Mouse (Mus musculus): ENCODE data around the gene Tex36. TPM values are rescaled to one million over a fixed set of nuclear protein-coding genes. Genes with fewer than 3 reads are reported as not detected.

Tex36 gene
- polyA plus RNA-seq, 1 experiment from 2014 or later = not detected

DNA sequence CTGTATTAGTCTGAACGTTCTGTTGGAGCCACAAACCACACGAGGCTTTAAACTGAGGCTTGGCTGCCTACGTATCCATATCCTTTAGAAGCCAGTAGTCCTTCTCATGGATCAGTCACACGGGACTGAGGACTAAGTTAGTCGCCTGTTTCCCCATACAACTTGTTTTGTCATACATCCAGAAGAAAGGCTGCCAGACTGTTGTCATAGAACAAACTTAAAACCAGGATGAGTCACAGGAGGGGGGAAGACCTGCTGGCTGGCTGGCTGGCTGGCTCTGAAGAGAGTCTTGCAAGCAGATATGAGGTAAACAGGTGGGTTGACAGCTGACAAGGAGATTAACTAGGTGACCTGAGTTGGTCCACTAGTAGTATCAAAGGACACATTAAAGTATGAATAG, 28.9 kb upstream of the Tex36 start:
- no peak overlapping the region for H3K4me3 ChIP-seq (ENCODE audit: low read length)
- H3K27ac ChIP-seq (ENCODE audit: low read depth, low read length) = no peak overlapping the region
- H3K36me3 ChIP-seq (ENCODE audit: control insufficient read depth, insufficient read depth, low read length) = no peaks in the 10 kb centered on the region
- H3K9me3 ChIP-seq (ENCODE audit: control insufficient read depth, low read length) = no peaks in the 10 kb centered on the region
- no peaks in the 10 kb centered on the region for H3K4me1 ChIP-seq (ENCODE audit: control insufficient read depth, insufficient read depth, low read length)
- H3K9ac ChIP-seq (ENCODE audit: low read depth, low read length) = no peak overlapping the region
- H3K27me3 ChIP-seq (ENCODE audit: control insufficient read depth, insufficient read depth, low read length) = no peaks in the 10 kb centered on the region
- 82% methylated on average over 5 of the region's 5 CpGs for WGBS
- no peak for ATAC-seq (ENCODE audit: low FRiP score, low TSS enrichment)
- H3K4me2 ChIP-seq (replicated peaks; ENCODE audit: low read depth, low read length) = no peak overlapping the region

DNA sequence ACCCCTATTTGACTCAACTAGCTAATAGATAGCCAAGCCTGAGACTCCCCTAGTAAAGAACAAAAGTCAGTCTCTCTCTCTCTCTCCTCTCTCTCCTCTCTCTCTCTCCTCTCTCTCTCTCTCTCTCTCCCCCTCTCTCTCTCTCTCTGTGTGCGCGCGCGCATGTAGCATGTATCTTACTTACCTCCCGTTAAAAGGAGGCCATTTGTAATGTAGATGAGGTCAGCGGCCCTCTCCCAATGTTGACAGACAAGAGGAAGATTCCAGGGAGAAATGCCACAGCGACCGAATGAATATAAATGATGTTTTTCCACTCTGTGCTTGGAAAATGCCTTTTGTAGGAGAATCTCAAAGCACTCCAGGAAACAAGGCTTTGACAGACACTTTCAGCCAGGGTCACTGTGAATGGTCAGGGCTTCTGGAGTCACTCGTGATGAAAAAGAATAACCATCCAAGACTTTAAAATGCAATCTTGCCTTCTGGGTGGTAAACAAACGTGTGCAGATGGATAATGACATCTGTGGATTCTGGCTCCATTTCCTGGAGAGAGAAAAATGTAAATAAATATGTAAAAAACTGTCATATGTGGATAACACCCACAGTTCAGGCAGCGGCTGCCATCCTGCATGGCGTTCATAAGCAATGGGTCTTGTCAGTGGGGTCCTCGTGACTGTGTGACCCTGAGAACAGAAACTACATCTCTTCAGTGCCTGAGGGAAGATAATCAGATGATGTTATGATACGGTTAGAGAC, 25.4 kb upstream of the Tex36 start:
- WGBS = 64% methylated on average over 14 of the region's 14 CpGs
- H3K9ac ChIP-seq (ENCODE audit: low read depth, low read length) = no peak overlapping the region
- no peak overlapping the region for H3K4me3 ChIP-seq (ENCODE audit: low read length)
- no peaks in the 10 kb centered on the region for H3K4me1 ChIP-seq (ENCODE audit: control insufficient read depth, insufficient read depth, low read length)
- ATAC-seq (ENCODE audit: low FRiP score, low TSS enrichment) = no peak
- no peaks in the 10 kb centered on the region for H3K36me3 ChIP-seq (ENCODE audit: control insufficient read depth, insufficient read depth, low read length)
- H3K27me3 ChIP-seq (ENCODE audit: control insufficient read depth, insufficient read depth, low read length) = no peaks in the 10 kb centered on the region
- no peaks in the 10 kb centered on the region for H3K9me3 ChIP-seq (ENCODE audit: control insufficient read depth, low read length)
- H3K27ac ChIP-seq (ENCODE audit: low read depth, low read length) = no peak overlapping the region
- H3K4me2 ChIP-seq (replicated peaks; ENCODE audit: low read depth, low read length) = no peak overlapping the region

DNA sequence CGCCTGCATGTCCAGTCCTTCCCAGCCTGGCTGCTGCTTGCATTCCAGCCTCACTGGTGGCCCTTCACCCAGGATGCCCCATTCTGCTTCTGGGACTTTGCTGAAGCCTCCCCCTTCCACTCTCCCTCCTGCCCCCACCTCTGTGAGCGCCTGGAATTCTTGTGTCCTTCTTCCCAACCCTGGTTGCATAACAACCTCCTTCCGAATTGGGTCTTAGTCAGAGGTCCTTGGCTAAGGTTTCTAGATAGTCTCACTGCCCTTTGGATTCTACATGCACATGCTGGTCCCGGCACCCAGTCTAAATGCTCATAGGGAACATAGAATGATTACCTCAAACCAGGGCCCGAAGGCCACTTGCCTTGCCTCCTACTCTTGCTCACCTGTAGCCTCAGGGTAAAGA, 21.3 kb upstream of the Tex36 start:
- H3K36me3 ChIP-seq (ENCODE audit: control insufficient read depth, insufficient read depth, low read length) = no peaks in the 10 kb centered on the region
- no peak overlapping the region for H3K9ac ChIP-seq (ENCODE audit: low read depth, low read length)
- WGBS = 93% methylated on average over 5 of the region's 5 CpGs
- H3K9me3 ChIP-seq (ENCODE audit: control insufficient read depth, low read length) = no peaks in the 10 kb centered on the region
- H3K4me3 ChIP-seq (ENCODE audit: low read length) = no peak overlapping the region
- H3K27me3 ChIP-seq (ENCODE audit: control insufficient read depth, insufficient read depth, low read length) = no peaks in the 10 kb centered on the region
- H3K27ac ChIP-seq (ENCODE audit: low read depth, low read length) = no peak overlapping the region
- no peak overlapping the region for H3K4me2 ChIP-seq (replicated peaks; ENCODE audit: low read depth, low read length)
- H3K4me1 ChIP-seq (ENCODE audit: control insufficient read depth, insufficient read depth, low read length) = no peaks in the 10 kb centered on the region
- ATAC-seq (ENCODE audit: low FRiP score, low TSS enrichment) = no peak

DNA sequence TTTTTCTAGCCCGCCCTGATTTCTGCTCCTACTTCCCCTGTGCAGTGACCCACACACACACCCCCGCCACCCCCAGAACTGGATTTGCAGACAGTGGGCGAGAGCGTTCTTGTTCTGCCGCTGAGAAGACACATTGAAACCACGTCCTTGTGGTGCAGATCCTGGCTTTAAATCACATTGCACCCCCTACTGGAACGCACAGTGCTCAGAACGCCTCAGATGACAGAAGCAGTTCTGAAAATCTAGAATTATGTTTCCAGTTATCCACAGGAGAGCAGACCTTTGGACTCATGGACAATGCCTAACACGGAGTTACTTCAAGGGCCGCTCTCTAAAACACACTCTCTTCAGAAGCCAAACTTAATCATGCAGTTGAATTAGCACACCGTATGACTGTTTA, 18.8 kb upstream of the Tex36 start:
- Histone ChIP-seq H3K4me1 (ENCODE audit: control insufficient read depth, insufficient read depth, low read length) (no peaks in the 10 kb centered on the region), H3K27ac (ENCODE audit: low read depth, low read length) (no peak overlapping the region), H3K4me2 (replicated peaks; ENCODE audit: low read depth, low read length) (no peak overlapping the region; the same call in 1 of the 2 replicates), H3K36me3 (ENCODE audit: control insufficient read depth, insufficient read depth, low read length) (no peaks in the 10 kb centered on the region), H3K27me3 (ENCODE audit: control insufficient read depth, insufficient read depth, low read length) (no peaks in the 10 kb centered on the region), H3K4me3 (ENCODE audit: low read length) (no peak overlapping the region), H3K9me3 (ENCODE audit: control insufficient read depth, low read length) (no peaks in the 10 kb centered on the region), H3K9ac (ENCODE audit: low read depth, low read length) (no peak overlapping the region)
- WGBS = 23% methylated on average over 11 of the region's 11 CpGs
- no peak for ATAC-seq (ENCODE audit: low FRiP score, low TSS enrichment)

DNA sequence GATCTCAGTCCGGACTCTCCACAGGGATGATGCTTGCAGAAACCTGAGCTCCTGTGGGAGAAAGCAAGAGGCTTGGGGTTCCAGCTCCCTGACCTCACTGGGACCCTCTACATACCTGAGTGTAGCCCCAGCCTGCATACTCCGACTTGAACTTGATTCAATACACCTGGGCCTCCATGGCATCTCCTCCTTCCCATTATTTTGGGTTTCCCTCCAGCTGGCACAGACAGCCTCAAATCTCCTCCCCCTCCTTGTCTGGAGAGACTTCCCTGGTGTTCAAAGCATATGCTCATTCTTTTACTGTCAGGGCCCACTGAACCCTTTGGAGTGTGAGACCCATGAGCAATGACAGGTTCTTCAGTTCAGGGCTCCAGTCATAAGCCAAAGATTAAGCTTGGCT, 11.0 kb upstream of the Tex36 start:
- Histone ChIP-seq H3K4me3 (ENCODE audit: low read length) (no peak overlapping the region), H3K9me3 (ENCODE audit: control insufficient read depth, low read length) (no peaks in the 10 kb centered on the region), H3K4me1 (ENCODE audit: control insufficient read depth, insufficient read depth, low read length) (0 out of 2 replicates have a peak, but pooled peaks cover 4% of the 10 kb centered on the region), H3K4me2 (replicated peaks; ENCODE audit: low read depth, low read length) (no peak overlapping the region), H3K27me3 (ENCODE audit: control insufficient read depth, insufficient read depth, low read length) (no peaks in the 10 kb centered on the region), H3K36me3 (ENCODE audit: control insufficient read depth, insufficient read depth, low read length) (no peaks in the 10 kb centered on the region), H3K27ac (ENCODE audit: low read depth, low read length) (no peak overlapping the region), H3K9ac (ENCODE audit: low read depth, low read length) (no peak overlapping the region)
- ATAC-seq (ENCODE audit: low FRiP score, low TSS enrichment) = no peak
- 73% methylated on average over 2 of the region's 2 CpGs for WGBS

DNA sequence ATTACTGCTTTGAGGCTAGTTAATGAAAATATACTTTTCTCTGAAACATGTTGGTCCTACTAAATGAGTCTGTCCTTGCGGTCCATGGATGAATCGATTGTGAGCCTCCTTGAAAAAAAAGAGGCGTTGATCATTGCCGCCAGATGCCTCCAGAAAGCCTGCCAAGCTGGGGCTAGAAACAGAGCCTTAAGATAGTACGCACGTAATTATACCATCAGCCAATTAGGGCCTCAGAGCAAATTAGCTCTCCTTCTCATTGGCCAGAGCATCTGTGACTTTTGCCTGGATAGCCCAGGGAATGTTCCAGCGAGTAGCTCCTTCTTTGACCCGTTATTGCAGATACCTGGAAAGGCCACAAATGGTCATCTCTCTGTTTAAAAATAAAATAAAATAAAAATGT, 7.6 kb upstream of the Tex36 start:
- WGBS = 73% methylated on average over 8 of the region's 8 CpGs
- no peak overlapping the region for H3K4me3 ChIP-seq (ENCODE audit: low read length)
- H3K36me3 ChIP-seq (ENCODE audit: control insufficient read depth, insufficient read depth, low read length) = no peaks in the 10 kb centered on the region
- no peak for ATAC-seq (ENCODE audit: low FRiP score, low TSS enrichment)
- no peaks in the 10 kb centered on the region for H3K9me3 ChIP-seq (ENCODE audit: control insufficient read depth, low read length)
- peaks cover 18% of the 10 kb centered on the region for H3K4me1 ChIP-seq (ENCODE audit: control insufficient read depth, insufficient read depth, low read length)
- no peak overlapping the region for H3K27ac ChIP-seq (ENCODE audit: low read depth, low read length)
- H3K9ac ChIP-seq (ENCODE audit: low read depth, low read length) = no peak overlapping the region
- H3K4me2 ChIP-seq (replicated peaks; ENCODE audit: low read depth, low read length) = no peak overlapping the region
- no peaks in the 10 kb centered on the region for H3K27me3 ChIP-seq (ENCODE audit: control insufficient read depth, insufficient read depth, low read length)

DNA sequence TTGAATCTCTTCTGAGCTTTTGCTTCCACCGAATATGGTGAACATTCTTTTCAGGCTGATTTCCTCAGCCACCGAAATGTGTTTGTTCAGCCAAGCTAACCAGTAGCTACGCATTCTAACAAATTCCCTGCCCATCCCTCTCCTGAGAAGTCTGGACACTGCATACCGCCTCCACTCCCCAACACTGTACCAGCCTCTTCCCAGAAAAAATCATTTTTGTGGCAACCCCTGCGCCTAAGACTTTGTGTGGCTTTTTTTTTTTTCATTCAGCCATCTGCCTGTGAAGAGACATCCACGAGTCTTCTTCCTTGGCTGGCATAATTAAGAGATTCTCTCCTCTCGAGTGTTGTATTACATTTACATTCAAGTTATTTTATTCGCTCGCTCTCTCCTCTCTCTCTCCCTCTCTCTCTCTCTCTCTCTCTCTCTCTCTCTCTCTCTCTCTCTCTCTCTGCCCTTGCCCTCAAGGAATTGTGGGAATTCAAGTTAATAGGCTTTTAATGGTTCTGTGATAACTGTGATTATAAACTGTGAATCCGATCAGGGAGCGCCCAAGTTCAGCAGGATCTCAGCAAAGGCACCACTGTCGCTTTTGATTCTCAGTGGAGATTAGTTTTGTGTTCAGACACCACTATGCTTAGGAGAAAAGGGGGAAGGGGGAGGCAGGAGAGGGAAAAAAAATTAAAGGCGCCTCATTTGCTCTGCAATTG, 6.8 kb upstream of the Tex36 start:
- H3K4me2 ChIP-seq (replicated peaks; ENCODE audit: low read depth, low read length) = peak overlapping the region; percentile 21; the same call in 1 of the 2 replicates
- no peak overlapping the region for H3K27ac ChIP-seq (ENCODE audit: low read depth, low read length)
- no peak overlapping the region for H3K4me3 ChIP-seq (ENCODE audit: low read length)
- ATAC-seq (ENCODE audit: low FRiP score, low TSS enrichment) = no peak
- 56% methylated on average over 13 of the region's 13 CpGs for WGBS
- no peaks in the 10 kb centered on the region for H3K27me3 ChIP-seq (ENCODE audit: control insufficient read depth, insufficient read depth, low read length)
- no peaks in the 10 kb centered on the region for H3K9me3 ChIP-seq (ENCODE audit: control insufficient read depth, low read length)
- peaks cover 18% of the 10 kb centered on the region for H3K4me1 ChIP-seq (ENCODE audit: control insufficient read depth, insufficient read depth, low read length)
- H3K36me3 ChIP-seq (ENCODE audit: control insufficient read depth, insufficient read depth, low read length) = no peaks in the 10 kb centered on the region
- no peak overlapping the region for H3K9ac ChIP-seq (ENCODE audit: low read depth, low read length)

DNA sequence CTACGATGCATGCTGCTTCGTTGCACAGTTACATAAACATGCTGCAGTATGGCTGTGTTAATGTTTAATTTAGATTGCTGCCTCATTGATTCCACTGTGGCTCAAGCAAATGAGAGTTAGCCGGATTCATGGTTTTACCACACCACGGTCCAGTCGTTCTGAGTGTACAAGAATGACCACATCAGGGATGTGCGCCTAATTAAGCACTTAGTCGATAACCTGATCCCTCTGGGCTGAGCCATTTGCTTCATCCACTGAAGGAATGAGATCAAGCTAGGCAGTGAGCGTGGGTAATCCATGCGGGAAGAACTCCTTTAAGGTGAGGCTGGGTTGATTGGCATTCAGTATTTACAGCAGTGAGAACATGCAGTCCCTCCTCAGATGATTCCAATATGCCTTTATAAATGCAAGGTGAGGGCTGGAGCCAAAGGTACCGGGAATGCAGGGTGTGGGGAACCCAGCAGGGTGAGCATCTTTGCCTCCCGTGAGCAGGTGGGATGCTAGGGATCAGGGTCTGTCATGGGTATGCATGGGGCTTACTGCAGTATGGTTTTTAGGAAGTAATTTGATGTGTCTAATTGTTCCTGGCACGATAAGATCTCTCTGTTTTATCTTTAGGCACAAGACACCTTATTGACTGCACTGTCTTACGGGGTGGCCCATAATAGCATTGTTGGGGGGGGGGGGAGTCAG, 6.1 kb upstream of the Tex36 start:
- Histone ChIP-seq H3K4me2 (replicated peaks; ENCODE audit: low read depth, low read length) (peak overlapping the region; percentile 21; the same call in 1 of the 2 replicates), H3K27ac (ENCODE audit: low read depth, low read length) (no peak overlapping the region), H3K4me1 (ENCODE audit: control insufficient read depth, insufficient read depth, low read length) (peaks cover 18% of the 10 kb centered on the region), H3K4me3 (ENCODE audit: low read length) (no peak overlapping the region), H3K9ac (ENCODE audit: low read depth, low read length) (no peak overlapping the region), H3K36me3 (ENCODE audit: control insufficient read depth, insufficient read depth, low read length) (no peaks in the 10 kb centered on the region), H3K27me3 (ENCODE audit: control insufficient read depth, insufficient read depth, low read length) (no peaks in the 10 kb centered on the region), H3K9me3 (ENCODE audit: control insufficient read depth, low read length) (no peaks in the 10 kb centered on the region)
- 32% methylated on average over 13 of the region's 13 CpGs for whole genome bisulfite sequencing
- ATAC-seq (ENCODE audit: low FRiP score, low TSS enrichment) = peak; percentile 86

DNA sequence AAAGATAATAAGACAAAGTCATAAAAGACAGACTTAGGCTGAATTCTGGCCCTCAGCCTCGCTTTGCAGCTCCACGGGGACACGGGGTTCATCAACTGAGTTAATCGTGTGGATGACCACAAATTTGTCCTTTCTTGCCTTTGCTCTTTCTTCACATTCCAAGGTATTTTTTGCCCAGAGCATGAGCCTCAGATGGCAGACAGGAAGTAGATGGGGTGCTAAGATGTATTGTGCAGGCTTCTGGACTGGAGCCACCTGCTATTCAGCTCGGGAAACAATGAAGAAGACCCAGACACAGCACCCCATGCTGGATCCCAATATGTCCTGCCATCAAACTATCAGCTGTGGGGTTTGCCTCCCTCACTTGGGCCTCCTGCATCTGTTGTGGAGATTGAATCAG, 5.4 kb upstream of the Tex36 start:
- Histone ChIP-seq H3K27me3 (ENCODE audit: control insufficient read depth, insufficient read depth, low read length) (no peaks in the 10 kb centered on the region), H3K4me3 (ENCODE audit: low read length) (no peak overlapping the region), H3K9ac (ENCODE audit: low read depth, low read length) (no peak overlapping the region), H3K36me3 (ENCODE audit: control insufficient read depth, insufficient read depth, low read length) (no peaks in the 10 kb centered on the region), H3K27ac (ENCODE audit: low read depth, low read length) (no peak overlapping the region), H3K4me1 (ENCODE audit: control insufficient read depth, insufficient read depth, low read length) (peaks cover 18% of the 10 kb centered on the region), H3K4me2 (replicated peaks; ENCODE audit: low read depth, low read length) (no peak overlapping the region), H3K9me3 (ENCODE audit: control insufficient read depth, low read length) (no peaks in the 10 kb centered on the region)
- no peak for ATAC-seq (ENCODE audit: low FRiP score, low TSS enrichment)
- 50% methylated on average over 5 of the region's 5 CpGs for WGBS
